ENCODE assay signal across 15 mouse cellular contexts in the genomic region with DNA sequence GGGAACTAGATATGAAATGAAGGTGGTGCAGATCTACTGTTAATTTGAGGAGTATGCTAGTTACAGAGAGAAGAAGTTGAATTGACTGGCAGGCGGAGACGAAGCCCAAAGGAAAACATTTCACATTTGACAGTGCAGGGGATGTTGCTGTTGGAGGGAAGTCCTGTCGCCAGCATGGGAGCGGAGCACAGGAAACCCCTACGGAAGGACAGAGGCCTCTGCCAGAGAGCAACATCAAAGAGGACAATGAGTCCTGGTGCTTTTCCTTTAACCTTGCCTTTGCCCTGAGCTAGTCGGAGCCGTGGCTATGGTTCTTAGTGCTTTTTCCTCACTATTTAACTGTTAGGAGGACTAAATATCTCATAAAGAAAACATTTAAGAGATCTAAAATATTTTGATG. TPM values are rescaled to one million over a fixed set of nuclear protein-coding genes. Genes with fewer than 3 reads are reported as not detected.
DNase-seq lines count a peak whose midpoint lies in the region; TF ChIP-seq lines count a peak whose summit lies in the region.
"Had no signal": no experiment of that assay in that cellular context is flagged by ENCODE, and none has a peak within 500 bp of the region (broad histone marks: within the 10 kb centered on the region; RNA-seq: fewer than 3 reads in every experiment).

No protein-coding gene starts in this region.

- TF ChIP-seq POLR2A in cortical plate, adult 2 months (IDR thresholded peaks at IDR 0.05; ENCODE audit: extremely low read depth, insufficient read depth, low read length), result no peak

- no peak for TF ChIP-seq CTCF in layer of hippocampus, adult 2 months (conservative IDR thresholded peaks at IDR 0.05)
- no peak for TF ChIP-seq CTCF in cortical plate, adult 2 months (IDR thresholded peaks at IDR 0.05; ENCODE audit: extremely low read depth, insufficient read depth, low read length)

- DNase-seq in layer of hippocampus, adult 2 months (ENCODE audit: low spot score in 2 of 2), result no peak
- no peak for DNase-seq in layer of hippocampus, postnatal 10 days (ENCODE audit: low spot score in 2 of 2)
- DNase-seq in kidney, postnatal 10 days, result peak; percentile 51
- DNase-seq in lung, postnatal 25 days (ENCODE audit: low spot score), result peak; percentile 61
- DNase-seq in layer of hippocampus, adult 11-12 months (ENCODE audit: low spot score), result no peak
- DNase-seq in testis, postnatal 14 days (ENCODE audit: low spot score), result no peak
- DNase-seq: cerebellum, adult 9-11 months; gastrocnemius, postnatal 14 days had no signal

- H3K4me1 ChIP-seq in cortical plate, adult 2 months (ENCODE audit: control insufficient read depth, insufficient read depth, low read length), result no peaks in the 10 kb centered on the region
- H3K4me1 ChIP-seq: embryonic facial prominence, embryonic 13.5 days; forebrain, embryonic 12.5 days; hindbrain, embryonic 10.5 days; liver, embryonic 15.5 days; midbrain, embryonic 12.5 days; neural tube, embryonic 13.5 days had no signal

- H3K4me3 ChIP-seq in layer of hippocampus, adult 2 months, result no peak overlapping the region
- H3K4me3 ChIP-seq in cortical plate, adult 2 months (ENCODE audit: insufficient read depth, low read length), result no peak overlapping the region
- H3K4me3 ChIP-seq: embryonic facial prominence, embryonic 13.5 days; forebrain, embryonic 12.5 days; hindbrain, embryonic 10.5 days; liver, embryonic 15.5 days; midbrain, embryonic 12.5 days; neural tube, embryonic 13.5 days had no signal

- peak overlapping the region; percentile 8; the same call in 1 of the 2 replicates for H3K27ac ChIP-seq in layer of hippocampus, adult 2 months
- H3K27ac ChIP-seq in cortical plate, adult 2 months (ENCODE audit: insufficient read depth, low read length), result 0 out of 2 replicates have a peak overlapping the region, but pooled peaks have one; percentile 54
- H3K27ac ChIP-seq: embryonic facial prominence, embryonic 13.5 days; forebrain, embryonic 12.5 days; hindbrain, embryonic 10.5 days; liver, embryonic 15.5 days; midbrain, embryonic 12.5 days; neural tube, embryonic 13.5 days had no signal

RNA-seq across cellular contexts. Expression of a gene that starts 50.7 kb away (rescaled TPM):
- total RNA-seq in layer of hippocampus, adult 2 months (2021), result 10 to 100 TPM; 21.0 to 23.1 TPM
- total RNA-seq in layer of hippocampus, postnatal 10 days (2021), result 10 to 100 TPM; 16.1 to 19.6 TPM
- polyA plus RNA-seq in cortical plate, adult 2 months (2012; rRNA removed), result 2.5 and 3.8 TPM in 2 replicates

Comparison
In these comparisons a context has a peak if more than half of its experiments do, and no peak if none do; other contexts are left out.
1. DNase-seq: peak in kidney, postnatal 10 days (single experiment) and lung, postnatal 25 days (single experiment); none in layer of hippocampus, adult 2 months (0 of 2), layer of hippocampus, postnatal 10 days (0 of 2), layer of hippocampus, adult 11-12 months (single experiment) and testis, postnatal 14 days (single experiment).